Mouse (Mus musculus) heart, embryonic 13.5 days (tissue): Measurements from ENCODE around the gene Larp6. TPM values are rescaled to one million over a fixed set of nuclear protein-coding genes. Genes with fewer than 3 reads are reported as not detected.
A peak's percentile ranks its signal among the peaks of the same experiment; 100 is the strongest.

ENCODE experiments used
- ATAC-seq: fragments of 200-750 bp; cut with Nextera tagmentation; 2 replicates; pipeline ENCODE4 v1.8.0; 2017; ENCODE audit warnings: moderate TSS enrichment; ENCODE audit not compliant: insufficient number of reproducible peaks, low FRiP score, low TSS enrichment; ENCODE audit errors: extremely low read depth
- H3K27ac ChIP-seq: fragments of 300-500 bp; sonication (generic); replicated peaks from 2 replicates; pipeline ENCODE4 v1.5.1; 2015; ENCODE audit warnings: moderate library complexity, mild to moderate bottlenecking, inconsistent platforms
- H3K27me3 ChIP-seq: fragments of 300-500 bp; sonication (generic); replicated peaks from 2 replicates; pipeline ENCODE4 v1.6.1; 2015; ENCODE audit warnings: mild to moderate bottlenecking, inconsistent platforms
- H3K36me3 ChIP-seq: fragments of 300-500 bp; sonication (generic); 2 replicates; pipeline ENCODE4 v1.6.1; 2015; ENCODE audit warnings: mild to moderate bottlenecking, inconsistent platforms
- H3K4me1 ChIP-seq: fragments of 300-500 bp; sonication (generic); 2 replicates; pipeline ENCODE4 v1.6.1; 2015; ENCODE audit warnings: inconsistent platforms
- H3K4me2 ChIP-seq: fragments of 300-500 bp; sonication (generic); 2 replicates; pipeline ENCODE4 v1.6.1; 2015; ENCODE audit warnings: inconsistent platforms, mild to moderate bottlenecking, moderate library complexity
- H3K4me3 ChIP-seq: fragments of 300-500 bp; sonication (generic); 2 replicates; pipeline ENCODE4 v1.5.1; 2015; ENCODE audit warnings: moderate library complexity, mild to moderate bottlenecking, inconsistent platforms
- H3K9ac ChIP-seq: fragments of 300-500 bp; sonication (generic); 2 replicates; pipeline ENCODE4 v1.6.1; 2015; ENCODE audit warnings: inconsistent platforms, mild to moderate bottlenecking, moderate library complexity
- H3K9me3 ChIP-seq: fragments of 300-500 bp; sonication (generic); 2 replicates; pipeline ENCODE4 v1.6.1; 2016; ENCODE audit warnings: inconsistent platforms
- WGBS: fragments of 180-500 bp; shearing (Covaris S2); methylation state at CpG from one replicate; pipeline ENCODE4 v1.1.7; 2015; ENCODE audit warnings: mixed read lengths; 5-methylcytosine and 5-hydroxymethylcytosine counted together
- polyA plus RNA-seq: library from polyadenylated mRNA; unstranded; fragments of >200 nt; fragmentation: Nextera tagmentation; extraction: Ambion mirVana; gene quantifications from 2 replicates; pipeline ENCODE4 v1.2.1, GENCODE M21; 2015

The Larp6 gene
- polyA plus RNA-seq, 1 experiment from 2014 or later: 0.94 TPM

DNA sequence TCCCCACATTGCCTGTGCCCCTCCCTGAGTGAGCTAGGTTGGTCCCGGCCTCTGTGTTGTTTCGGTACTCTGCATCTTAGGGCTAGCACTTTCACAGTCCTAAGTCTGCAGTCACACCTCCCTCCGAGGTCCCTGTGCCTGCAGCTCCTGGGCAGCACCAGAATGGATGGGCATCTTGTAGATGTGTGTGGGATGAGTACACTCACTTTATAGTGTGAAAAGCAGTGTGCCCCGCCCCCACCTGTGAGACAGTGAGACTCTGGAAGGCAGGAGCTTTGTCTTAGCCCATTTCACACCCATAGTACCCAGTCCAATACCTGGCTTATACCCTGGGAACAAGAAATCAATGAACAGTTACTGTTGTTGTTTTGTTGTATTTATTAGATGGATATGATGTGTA, 2.5 kb downstream of the Larp6 start:
- no peaks in the 10 kb centered on the region for H3K9me3 ChIP-seq
- 89% methylated on average over 4 of the region's 4 CpGs for WGBS
- H3K9ac ChIP-seq: no peak overlapping the region
- no peak overlapping the region for H3K27ac ChIP-seq
- no peaks in the 10 kb centered on the region for H3K36me3 ChIP-seq
- peaks cover 15% of the 10 kb centered on the region for H3K4me1 ChIP-seq
- ATAC-seq: no peak
- H3K4me2 ChIP-seq: no peak overlapping the region
- no peak overlapping the region for H3K4me3 ChIP-seq
- H3K27me3 ChIP-seq: peaks cover 35% of the 10 kb centered on the region

DNA sequence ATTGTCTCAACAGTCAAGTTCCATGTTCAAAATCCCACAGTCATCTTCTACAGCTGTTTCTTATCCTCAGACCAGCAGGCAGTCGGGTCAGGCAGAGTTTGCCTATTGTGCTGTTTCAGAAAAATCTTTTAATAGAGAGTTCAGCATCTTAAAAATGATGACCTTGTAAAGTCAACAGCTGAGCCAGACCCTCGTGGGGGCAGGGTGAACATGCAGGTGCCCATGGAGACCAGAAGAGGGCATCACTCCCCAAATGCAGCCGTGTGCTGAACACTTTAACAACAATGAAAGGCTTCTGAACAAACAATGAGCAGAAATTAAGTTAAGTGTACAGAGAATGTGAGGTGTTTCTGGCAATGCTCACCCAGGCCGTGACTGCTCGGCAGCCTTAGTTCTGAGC, 3.0 kb downstream of the Larp6 start:
- Histone ChIP-seq H3K4me1 (peaks cover 15% of the 10 kb centered on the region), H3K27ac (no peak overlapping the region), H3K4me2 (no peak overlapping the region), H3K36me3 (no peaks in the 10 kb centered on the region), H3K27me3 (peaks cover 33% of the 10 kb centered on the region), H3K9me3 (no peaks in the 10 kb centered on the region), H3K4me3 (no peak overlapping the region), H3K9ac (no peak overlapping the region)
- ATAC-seq: no peak
- 54% methylated on average over 5 of the region's 5 CpGs for WGBS

DNA sequence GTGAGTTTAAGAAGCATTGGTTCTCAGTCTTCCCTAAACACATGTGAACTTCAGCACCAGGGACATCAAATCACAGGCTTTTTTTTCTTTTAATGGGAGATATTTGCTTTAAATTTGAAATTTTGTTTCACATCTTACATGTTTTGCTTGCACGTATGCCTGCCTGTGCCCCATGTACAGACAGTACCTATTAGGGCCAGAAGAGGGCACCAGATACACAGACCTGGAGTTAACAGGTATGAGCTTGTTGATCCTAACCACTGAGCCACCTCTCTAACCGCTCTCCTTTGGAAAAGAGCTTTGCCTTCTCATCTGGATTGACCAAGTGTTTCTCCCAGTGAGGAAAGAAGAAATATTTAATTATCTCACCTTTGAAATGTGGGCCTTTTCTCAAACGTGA, 5.5 kb downstream of the Larp6 start:
- Histone ChIP-seq H3K9ac (no peak overlapping the region), H3K9me3 (no peaks in the 10 kb centered on the region), H3K27me3 (peaks cover 18% of the 10 kb centered on the region), H3K27ac (no peak overlapping the region), H3K4me3 (no peak overlapping the region), H3K4me1 (peaks cover 10% of the 10 kb centered on the region), H3K4me2 (no peak overlapping the region), H3K36me3 (no peaks in the 10 kb centered on the region)
- no peak for ATAC-seq
- 42% methylated on average over 3 of the region's 3 CpGs for WGBS

DNA sequence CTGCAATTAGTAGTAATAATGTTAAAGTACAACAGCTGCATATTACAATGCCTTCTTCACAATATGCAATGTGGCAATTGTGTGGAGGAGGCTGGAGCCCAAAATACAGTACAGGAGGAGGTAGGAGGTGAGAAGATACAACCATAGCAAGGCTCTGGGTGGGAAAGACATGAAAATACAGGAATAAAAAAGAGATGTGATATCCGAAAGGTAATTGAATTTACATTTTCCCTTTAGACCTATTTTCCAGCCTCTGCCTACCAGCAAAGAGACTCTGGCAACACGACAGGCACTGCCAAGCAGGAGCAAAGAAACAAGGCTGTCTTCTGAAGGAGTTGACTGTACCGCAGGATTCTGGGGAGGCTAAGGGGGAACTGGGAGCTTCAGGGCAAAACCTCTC, 6.9 kb downstream of the Larp6 start:
- Histone ChIP-seq H3K4me1 (no peaks in the 10 kb centered on the region), H3K27ac (no peak overlapping the region), H3K27me3 (peaks cover 5% of the 10 kb centered on the region; the same call in 1 of the 2 replicates), H3K9ac (no peak overlapping the region), H3K4me2 (no peak overlapping the region), H3K9me3 (no peaks in the 10 kb centered on the region), H3K4me3 (no peak overlapping the region), H3K36me3 (no peaks in the 10 kb centered on the region)
- no peak for ATAC-seq
- 73% methylated on average over 3 of the region's 3 CpGs for WGBS

DNA sequence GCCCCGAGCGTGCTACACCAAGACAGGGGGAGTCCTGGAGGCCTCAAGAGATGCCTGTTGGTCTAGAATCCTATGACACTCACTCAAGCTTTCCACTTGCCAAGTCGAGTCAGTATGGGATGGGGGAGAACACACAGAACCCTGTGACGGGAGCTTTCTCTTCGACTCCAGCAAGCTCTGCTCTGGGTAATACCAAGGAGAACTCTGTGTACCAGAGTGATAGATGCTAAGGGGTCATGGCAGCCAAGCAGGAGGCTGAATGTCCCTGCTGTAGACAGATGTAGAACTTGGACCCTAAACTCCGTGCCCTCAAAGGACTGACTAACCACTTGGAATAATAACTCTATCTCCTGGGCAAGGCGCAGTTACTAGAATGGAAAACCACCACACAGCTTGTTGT, 12.2 kb downstream of the Larp6 start:
- no peaks in the 10 kb centered on the region for H3K27me3 ChIP-seq
- H3K4me3 ChIP-seq: no peak overlapping the region
- no peak overlapping the region for H3K4me2 ChIP-seq
- H3K9me3 ChIP-seq: no peaks in the 10 kb centered on the region
- no peak overlapping the region for H3K9ac ChIP-seq
- ATAC-seq: no peak
- no peak overlapping the region for H3K27ac ChIP-seq
- H3K36me3 ChIP-seq: 0 out of 2 replicates have a peak, but pooled peaks cover 3% of the 10 kb centered on the region
- 81% methylated on average over 7 of the region's 7 CpGs for WGBS
- H3K4me1 ChIP-seq: no peaks in the 10 kb centered on the region

DNA sequence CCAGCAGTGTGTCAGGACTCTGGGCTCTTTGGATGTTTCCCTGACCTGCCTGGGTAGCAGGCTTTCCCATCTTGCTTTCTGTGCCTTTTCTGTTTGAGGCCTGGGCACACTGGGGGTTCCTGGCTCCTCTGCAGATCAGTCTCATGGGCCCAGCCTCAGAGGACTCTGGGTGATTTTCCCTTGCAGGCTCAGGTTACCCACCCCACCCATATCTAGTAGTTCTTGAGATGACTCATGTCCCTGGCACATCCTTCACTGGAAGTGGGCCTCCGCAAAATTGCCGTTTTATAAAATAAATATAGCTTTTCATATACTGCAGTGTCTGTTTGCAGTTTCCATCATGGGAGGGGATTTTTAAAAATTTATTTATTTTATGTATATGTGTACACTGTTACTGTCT, 21.5 kb downstream of the Larp6 start:
- Histone ChIP-seq H3K36me3 (0 out of 2 replicates have a peak, but pooled peaks cover 8% of the 10 kb centered on the region), H3K9ac (no peak overlapping the region), H3K9me3 (peaks cover 7% of the 10 kb centered on the region), H3K27me3 (no peaks in the 10 kb centered on the region), H3K4me1 (no peaks in the 10 kb centered on the region), H3K4me3 (no peak overlapping the region), H3K27ac (no peak overlapping the region), H3K4me2 (no peak overlapping the region)
- ATAC-seq: no peak
- 84% methylated on average over 2 of the region's 2 CpGs for WGBS

DNA sequence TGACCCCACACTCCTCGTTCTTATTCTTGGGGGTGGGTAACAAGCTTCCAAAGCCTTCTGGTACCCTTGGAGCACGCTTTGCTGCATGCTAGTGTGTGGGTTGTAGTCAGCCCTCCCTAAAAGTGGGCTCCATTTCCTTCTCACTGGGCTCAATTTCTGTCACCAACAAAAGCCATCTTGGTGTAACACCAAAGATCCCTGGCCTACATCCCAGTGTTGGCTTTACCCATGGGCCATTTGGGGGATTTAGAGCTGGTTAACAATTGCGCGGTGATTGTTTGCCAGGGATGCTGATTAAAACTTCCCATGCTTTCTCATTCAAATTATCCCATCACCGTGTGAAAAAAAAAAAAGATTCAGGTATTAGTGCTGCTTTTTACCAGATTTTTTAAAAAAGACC, 26.3 kb downstream of the Larp6 start:
- WGBS: 85% methylated on average over 5 of the region's 5 CpGs

DNA sequence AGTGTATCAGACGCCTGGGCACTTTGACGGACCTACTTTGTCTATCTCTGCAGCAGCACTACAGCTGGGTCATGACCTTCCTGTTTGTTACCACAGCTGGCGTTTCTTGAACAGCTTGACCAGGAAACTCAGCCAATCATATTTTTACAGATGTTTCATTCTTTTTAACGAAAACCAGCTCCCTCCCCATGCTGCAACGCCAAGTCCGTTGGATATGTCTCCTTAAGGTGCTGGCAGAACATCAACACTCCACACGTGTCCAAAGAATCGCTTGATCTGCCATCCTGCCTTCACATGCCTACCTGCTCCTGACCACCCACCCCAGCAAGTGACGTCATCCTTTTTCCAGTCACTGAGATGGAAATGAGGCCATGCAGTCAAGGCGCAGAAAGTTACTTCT, 28.6 kb downstream of the Larp6 start:
- Histone ChIP-seq H3K4me3 (no peak overlapping the region), H3K36me3 (0 out of 2 replicates have a peak, but pooled peaks cover 8% of the 10 kb centered on the region), H3K27me3 (peaks cover 3% of the 10 kb centered on the region; the same call in 1 of the 2 replicates), H3K4me1 (peaks cover 19% of the 10 kb centered on the region), H3K4me2 (no peak overlapping the region), H3K27ac (no peak overlapping the region), H3K9ac (no peak overlapping the region), H3K9me3 (no peaks in the 10 kb centered on the region)
- ATAC-seq: no peak
- WGBS: 44% methylated on average over 10 of the region's 10 CpGs

More for the DNA sequence above, 26.3 kb downstream of the Larp6 start:
- H3K27me3 ChIP-seq: no peaks in the 10 kb centered on the region
- H3K4me1 ChIP-seq: peaks cover 19% of the 10 kb centered on the region
- H3K36me3 ChIP-seq: 0 out of 2 replicates have a peak, but pooled peaks cover 8% of the 10 kb centered on the region
- no peak overlapping the region for H3K4me2 ChIP-seq
- no peak overlapping the region for H3K4me3 ChIP-seq
- no peak overlapping the region for H3K27ac ChIP-seq
- no peak overlapping the region for H3K9ac ChIP-seq
- ATAC-seq: no peak
- H3K9me3 ChIP-seq: no peaks in the 10 kb centered on the region

DNA sequence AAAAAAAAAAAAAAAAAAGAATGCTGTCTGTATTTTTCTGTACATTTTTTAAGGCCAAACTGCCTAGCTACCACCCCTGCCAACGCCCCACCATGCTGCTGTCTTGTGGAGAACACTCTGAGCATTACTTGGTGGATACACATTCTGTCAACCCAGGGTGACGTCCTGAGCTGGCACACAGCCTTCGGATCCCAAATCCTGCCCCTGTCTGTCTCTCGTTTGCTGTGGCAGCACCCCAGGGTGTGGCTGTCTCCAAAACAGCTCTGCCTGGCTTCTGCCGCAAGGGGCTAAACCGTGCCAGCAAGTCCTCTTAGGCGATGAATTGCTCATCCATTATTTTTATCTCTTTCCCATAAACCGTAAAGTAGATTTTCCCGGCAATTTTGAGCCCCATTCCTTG, 29.7 kb downstream of the Larp6 start:
- no peak for ATAC-seq
- no peaks in the 10 kb centered on the region for H3K9me3 ChIP-seq
- WGBS: 58% methylated on average over 9 of the region's 9 CpGs
- peaks cover 19% of the 10 kb centered on the region for H3K4me1 ChIP-seq
- 0 out of 2 replicates have a peak, but pooled peaks cover 2% of the 10 kb centered on the region for H3K36me3 ChIP-seq
- H3K4me3 ChIP-seq: no peak overlapping the region
- H3K27ac ChIP-seq: no peak overlapping the region
- peaks cover 3% of the 10 kb centered on the region; the same call in 1 of the 2 replicates for H3K27me3 ChIP-seq
- H3K4me2 ChIP-seq: peak overlapping the region; percentile 58
- no peak overlapping the region for H3K9ac ChIP-seq

DNA sequence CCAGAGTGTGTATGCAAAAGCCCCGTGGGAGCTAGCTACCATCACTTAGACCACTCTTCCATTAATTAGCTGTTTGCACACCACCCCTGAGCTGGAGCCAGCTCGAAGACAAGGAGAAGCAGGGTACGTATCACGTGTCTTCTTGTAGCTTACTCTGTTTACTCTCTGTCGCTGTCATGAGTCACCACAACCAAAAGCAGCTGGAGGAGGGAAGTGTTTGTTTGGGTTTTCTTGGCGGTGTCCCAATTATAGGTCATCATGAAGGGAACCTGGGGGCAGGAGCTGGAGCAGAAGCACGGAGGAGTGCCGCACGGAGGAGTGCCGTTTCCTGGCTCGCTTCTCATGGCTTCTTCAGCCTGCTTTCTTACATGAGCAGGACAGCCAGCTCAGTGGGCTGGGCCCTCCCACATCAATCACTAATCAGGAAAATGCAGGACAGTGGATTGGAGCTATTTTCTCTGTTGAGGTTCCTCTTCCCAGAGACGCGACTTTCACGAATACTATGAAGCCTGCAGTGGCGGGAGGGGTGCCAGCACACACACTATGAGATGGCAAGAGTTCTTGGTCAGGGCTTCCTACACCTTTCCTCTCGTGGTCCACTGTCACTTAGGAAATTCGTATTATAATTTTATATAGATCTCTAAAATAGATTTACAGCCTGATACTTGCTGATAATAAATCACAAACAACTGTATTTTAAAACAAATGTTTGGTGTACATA, 30.6 kb downstream of the Larp6 start:
- no peak for ATAC-seq
- Histone ChIP-seq H3K4me1 (peaks cover 19% of the 10 kb centered on the region), H3K27me3 (peaks cover 3% of the 10 kb centered on the region; the same call in 1 of the 2 replicates), H3K36me3 (no peaks in the 10 kb centered on the region), H3K9ac (no peak overlapping the region; the same call in 1 of the 2 replicates), H3K4me2 (peak overlapping the region; percentile 58), H3K9me3 (no peaks in the 10 kb centered on the region), H3K27ac (no peak overlapping the region), H3K4me3 (peak overlapping the region; percentile 29)
- WGBS: 33% methylated on average over 17 of the region's 17 CpGs

DNA sequence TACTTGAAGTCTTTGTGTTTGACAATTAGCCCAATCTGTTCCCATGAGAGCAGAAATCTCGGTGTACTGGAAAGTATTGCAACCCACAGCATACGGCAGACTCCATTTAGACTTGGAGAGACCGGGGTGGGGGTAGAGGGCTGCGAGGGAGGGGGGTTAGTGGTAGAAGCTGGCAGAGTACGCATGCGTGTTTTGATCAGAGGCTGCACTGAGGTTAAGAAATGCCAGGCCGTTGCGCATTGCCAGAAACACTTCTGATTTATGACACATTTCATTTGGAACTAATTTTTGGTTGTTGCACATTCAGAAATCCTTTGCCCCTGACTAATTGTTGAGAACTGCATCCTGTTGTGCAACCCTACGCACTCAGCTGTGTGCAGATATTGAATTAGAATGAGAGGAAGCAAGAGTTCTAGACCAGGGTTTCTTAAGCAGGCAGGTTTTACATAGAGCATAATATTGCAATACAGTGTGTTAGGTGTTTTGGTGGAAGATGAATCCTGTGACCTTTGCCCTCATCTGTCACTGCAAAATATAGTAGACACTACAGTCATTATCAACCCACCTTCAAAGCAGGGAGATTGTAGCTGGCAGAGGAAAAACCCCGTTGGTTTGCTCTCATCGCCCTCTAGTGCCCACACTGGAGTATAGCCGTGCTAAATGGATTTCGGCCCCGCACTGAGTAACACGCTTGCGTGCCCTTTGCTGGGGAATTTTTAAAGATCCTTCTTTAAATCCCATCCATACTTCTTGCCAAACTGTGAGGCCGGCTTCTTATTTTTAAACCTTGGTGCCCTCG, 31.6 kb downstream of the Larp6 start:
- no peak overlapping the region for H3K4me2 ChIP-seq
- no peak overlapping the region for H3K4me3 ChIP-seq
- no peak overlapping the region for H3K27ac ChIP-seq
- H3K9me3 ChIP-seq: no peaks in the 10 kb centered on the region
- peaks cover 19% of the 10 kb centered on the region for H3K4me1 ChIP-seq
- ATAC-seq: no peak
- WGBS: 40% methylated on average over 18 of the region's 18 CpGs
- H3K36me3 ChIP-seq: no peaks in the 10 kb centered on the region
- H3K27me3 ChIP-seq: peaks cover 3% of the 10 kb centered on the region; the same call in 1 of the 2 replicates
- no peak overlapping the region for H3K9ac ChIP-seq
